Mouse (Mus musculus): ENCODE data around the gene Dab2ip. TPM values are rescaled to one million over a fixed set of nuclear protein-coding genes. Genes with fewer than 3 reads are reported as not detected.

Dab2ip gene
- total RNA-seq, 2 experiments from 2014 or later: 130 TPM

DNA sequence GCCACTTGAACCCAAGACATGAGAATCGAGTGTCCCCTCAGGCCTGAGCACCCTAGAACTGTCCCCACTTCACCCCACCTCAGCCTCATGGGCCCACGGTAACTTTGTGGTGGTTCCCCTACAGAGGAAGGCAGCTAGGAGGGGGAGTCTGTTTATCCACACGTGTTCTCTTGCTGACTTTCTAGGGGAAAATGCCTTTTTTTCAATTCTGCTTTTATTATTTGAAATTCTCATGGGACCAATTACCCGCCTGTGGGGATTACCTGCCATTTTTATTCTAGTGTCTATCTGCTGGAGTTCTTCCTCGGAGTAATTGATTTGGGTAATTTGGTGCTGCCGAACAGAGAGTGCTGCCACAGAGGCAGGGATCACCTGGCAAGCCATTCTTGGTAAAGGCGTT lies 35.8 kb downstream of the Dab2ip start:
- DNase-seq (ENCODE audit: low spot score in 2 of 2): no peak

GRCm38 (mm10) chr2:35595102-35595501 lies 37.0 kb downstream of the Dab2ip start:
- no peak for DNase-seq (ENCODE audit: low spot score in 2 of 2)

- DNase-seq (ENCODE audit: low spot score in 2 of 2): no peak
Observed at GRCm38 (mm10) chr2:35595718-35596117, 37.7 kb downstream of the Dab2ip start.

DNA sequence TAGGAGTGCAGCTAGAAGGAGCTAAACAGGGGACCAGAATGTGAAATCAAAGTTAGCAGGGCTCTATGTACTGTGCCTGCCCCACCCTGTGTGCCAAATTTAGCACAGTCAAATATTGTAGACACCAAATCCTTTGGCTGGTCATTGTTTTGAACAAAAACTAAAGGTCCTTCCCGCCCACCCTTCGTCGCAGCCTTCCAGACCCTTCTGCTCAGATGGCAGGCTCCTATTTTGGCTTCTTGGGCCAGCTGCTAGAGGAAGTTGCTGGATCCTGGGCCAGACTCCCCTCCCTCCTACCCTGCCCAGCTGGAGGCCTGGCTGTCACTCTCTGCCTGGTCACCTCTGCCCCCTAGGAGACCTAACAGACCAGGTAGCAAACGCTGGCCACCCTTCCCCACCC lies 38.7 kb downstream of the Dab2ip start:
- no peak for DNase-seq (ENCODE audit: low spot score in 2 of 2)

DNA sequence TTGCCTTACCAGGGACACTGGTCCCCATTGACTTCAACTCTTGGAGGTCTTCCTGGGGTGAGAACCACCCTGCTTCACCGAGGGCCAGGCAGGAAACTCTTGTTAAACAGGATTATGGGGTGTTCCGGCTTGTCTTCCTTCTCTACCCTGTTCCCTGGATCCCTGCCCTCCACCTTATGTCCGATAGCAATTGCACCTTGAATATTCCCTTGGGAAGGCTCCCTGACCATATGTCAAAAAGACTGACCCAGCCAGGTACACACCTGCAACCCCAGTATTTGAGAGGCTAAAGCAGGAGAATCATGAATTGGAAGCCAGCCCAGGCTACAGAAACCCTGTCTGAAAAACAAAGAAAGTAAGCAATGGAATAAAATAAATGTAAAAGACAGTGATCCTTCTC lies 40.8 kb downstream of the Dab2ip start:
- no peak for DNase-seq (ENCODE audit: low spot score in 2 of 2)

- no peak for DNase-seq (ENCODE audit: low spot score in 2 of 2)
Observed at GRCm38 (mm10) chr2:35601665-35602064, 43.6 kb downstream of the Dab2ip start.

DNA sequence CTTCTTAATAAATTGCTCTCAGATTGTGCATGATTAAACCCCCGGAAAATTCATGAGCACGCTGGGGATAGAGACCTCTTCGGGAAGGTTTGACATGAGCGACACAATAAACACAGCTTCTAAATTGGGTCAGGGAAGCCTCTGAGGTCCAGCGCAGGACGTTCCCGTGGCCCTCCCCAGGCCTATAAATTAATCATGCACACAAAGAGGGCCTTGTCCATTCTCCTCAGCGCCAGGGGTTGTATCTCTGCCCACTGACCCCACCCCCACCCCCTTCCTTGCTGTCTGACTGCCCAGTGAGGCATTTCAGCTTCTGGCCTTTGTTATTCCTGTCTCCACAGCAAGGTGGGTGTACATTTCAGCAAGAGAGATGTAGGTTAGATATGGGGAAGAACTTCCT lies 49.4 kb downstream of the Dab2ip start:
- DNase-seq (ENCODE audit: low spot score in 2 of 2): no peak

DNA sequence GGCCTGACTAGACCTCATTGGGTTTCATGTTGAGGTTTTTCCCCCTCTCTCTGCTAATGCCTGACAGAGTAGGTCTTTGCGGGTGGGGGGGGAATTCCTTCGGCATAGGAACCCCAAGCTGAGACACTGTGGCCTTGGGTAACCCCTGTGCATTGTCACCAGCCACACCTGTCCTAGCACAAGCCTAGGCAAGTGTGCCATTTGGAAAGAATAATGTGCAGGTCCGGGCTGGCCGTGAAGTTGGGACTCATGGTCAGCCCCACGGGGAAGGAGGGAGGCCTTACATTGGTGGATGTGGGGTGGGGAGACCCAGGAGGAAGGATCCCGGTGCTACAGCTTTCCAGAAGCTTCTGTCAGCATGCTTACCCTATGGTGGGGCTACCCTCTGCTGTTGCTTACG lies 50.8 kb downstream of the Dab2ip start:
- no peak for DNase-seq (ENCODE audit: low spot score in 2 of 2)

- DNase-seq (ENCODE audit: low spot score in 2 of 2): no peak
Observed at GRCm38 (mm10) chr2:35609317-35609716, 51.3 kb downstream of the Dab2ip start.

DNA sequence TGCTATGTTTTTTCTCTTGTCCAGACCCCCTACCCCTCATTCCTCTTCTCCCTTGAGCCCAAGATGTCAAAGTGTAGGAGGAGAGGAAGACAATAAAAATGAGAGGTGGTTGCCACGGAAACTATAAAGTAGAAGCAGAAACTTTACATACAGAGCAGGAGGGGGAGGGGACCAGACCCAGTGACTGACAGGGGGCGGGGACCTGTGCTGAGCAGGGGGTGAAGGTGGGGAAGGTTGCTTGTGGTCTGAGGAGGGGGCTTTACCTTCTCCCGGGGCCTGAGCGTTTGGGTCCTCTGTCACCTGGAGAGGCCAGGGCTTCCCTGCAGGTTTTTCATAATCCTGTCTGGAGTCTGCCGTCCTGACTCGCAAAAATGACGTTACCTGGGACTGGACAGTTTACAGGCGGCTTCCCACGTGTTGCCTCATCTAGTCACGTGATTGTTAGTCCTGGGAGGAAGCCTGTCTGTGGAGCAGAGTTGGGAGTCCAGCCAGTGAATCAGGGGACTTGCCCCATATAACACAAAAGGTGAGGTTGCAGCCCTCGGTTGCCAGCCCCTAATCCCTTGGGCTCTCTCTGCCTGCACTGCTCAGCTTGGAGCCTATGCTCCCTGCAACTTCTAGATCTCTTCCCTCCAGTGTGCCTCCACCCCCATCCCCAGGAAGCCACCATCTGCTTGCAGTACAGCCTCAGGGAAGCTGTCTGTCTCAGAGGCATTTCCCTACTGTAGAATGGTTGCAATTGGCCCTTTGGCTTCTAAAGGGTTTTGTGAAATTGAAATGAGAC lies 52.3 kb downstream of the Dab2ip start:
- no peak for DNase-seq (ENCODE audit: low spot score in 2 of 2)

DNA sequence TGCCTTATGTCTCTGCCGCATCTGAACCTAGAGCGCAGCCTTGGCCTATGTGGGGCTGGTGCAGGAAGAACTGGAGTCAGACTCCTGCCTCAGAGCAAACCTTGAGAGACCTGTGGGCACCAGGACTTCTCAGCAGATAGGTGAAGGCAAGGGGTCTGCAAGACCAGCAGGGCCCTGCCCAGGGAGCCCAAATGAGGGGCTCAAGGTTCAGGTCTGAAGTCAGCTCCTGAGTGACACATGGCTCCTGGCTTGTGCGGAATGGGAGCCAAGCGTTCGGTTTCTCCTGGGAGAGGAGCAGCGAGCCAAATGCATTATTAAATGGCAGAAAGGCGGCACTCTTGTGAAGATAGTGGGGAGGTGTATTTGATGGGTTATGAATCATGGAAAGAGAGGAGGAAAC lies 52.9 kb downstream of the Dab2ip start:
- DNase-seq (ENCODE audit: low spot score in 2 of 2): no peak

GRCm38 (mm10) chr2:35611645-35612044 lies 53.6 kb downstream of the Dab2ip start:
- no peak for DNase-seq (ENCODE audit: low spot score in 2 of 2)

- no peak for DNase-seq (ENCODE audit: low spot score in 2 of 2)
Observed at GRCm38 (mm10) chr2:35612297-35612696, 54.2 kb downstream of the Dab2ip start.

GRCm38 (mm10) chr2:35613946-35614353 lies 55.9 kb downstream of the Dab2ip start:
- DNase-seq (ENCODE audit: low spot score in 2 of 2): no peak

DNA sequence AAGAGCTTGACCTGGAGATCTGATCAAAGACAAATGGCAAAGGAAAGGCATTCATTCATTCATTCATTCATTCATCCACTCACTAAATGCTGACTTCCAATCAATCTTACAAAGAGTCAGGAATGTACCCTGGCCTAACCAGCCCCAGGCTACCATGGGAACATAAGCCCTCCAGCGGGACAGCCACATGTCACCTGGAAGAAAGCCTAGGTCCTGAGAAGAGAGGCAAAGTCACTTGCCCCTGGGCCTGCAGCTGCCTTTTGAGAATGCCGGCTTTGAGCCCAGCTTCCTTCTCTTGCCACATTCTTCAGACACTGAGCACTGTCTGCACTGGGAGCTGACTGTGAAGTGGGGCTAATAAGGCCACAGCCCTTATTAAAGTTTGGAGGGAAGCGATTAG lies 56.3 kb downstream of the Dab2ip start:
- DNase-seq (ENCODE audit: low spot score in 2 of 2): no peak

- no peak for DNase-seq (ENCODE audit: low spot score in 2 of 2)
Observed at GRCm38 (mm10) chr2:35615366-35615765, 57.3 kb downstream of the Dab2ip start.

GRCm38 (mm10) chr2:35615977-35616376 lies 57.9 kb downstream of the Dab2ip start:
- DNase-seq (ENCODE audit: low spot score in 2 of 2): no peak

DNA sequence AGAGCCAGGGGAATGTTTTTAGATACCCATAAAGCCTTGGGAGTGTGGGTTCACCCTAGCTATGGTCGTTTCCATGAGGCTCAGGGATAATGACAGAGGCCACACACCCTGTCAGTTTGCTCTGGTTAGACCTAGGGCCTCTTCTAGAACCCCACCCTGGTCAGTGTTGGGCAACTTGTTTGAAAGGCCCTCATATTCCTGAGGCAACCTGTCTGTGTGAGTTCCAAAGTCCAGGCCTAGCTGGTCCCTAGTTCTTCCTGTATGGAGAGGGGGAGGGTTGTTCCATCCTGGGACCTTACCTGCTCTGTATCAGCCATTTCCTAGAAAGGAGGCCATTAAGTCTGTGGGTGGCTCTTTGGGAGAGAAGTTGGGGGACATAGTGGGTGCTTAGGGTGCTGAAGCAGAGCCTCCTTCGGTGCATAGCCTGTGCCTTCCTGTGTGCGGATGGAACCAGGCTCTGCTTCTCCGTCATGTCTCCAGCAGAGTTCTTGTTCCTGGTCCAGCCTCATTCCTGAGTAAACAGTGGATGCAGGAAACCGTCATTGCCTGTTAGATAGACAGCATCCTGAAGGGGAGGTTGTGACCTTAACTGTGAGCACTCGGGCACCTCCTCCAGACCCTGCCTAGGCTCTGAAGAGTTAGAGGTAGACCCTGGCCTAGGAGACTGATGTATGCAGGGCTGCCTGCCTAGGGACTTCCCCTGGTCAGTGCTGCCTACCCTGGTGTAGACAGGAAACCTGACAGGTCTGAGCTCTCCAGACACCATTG lies 59.0 kb downstream of the Dab2ip start:
- DNase-seq (ENCODE audit: low spot score in 2 of 2): no peak

GRCm38 (mm10) chr2:35618981-35619380 lies 60.9 kb downstream of the Dab2ip start:
- no peak for DNase-seq (ENCODE audit: low spot score in 2 of 2)

DNA sequence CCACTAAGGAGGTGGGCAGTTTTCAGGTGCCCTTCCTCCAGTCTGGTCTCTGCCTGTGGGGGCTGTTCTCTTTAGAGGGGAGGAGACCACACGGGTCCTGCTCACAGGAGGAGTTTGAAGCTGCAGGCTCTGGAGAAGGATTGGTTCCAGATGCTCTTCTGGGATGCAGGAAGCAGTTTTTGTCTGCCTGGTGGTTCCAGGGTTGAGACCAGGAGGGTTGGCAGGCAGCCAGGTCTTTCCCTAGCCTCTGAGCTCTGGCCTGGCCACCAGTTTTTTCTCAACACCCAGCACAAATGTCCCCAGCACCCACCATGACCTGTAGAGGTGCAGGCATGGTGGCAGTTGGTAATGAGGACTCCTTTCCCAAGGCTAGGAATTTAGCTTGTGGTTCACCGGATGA lies 61.5 kb downstream of the Dab2ip start:
- no peak for DNase-seq (ENCODE audit: low spot score in 2 of 2)

GRCm38 (mm10) chr2:35620364-35621224 lies 62.5 kb downstream of the Dab2ip start:
- DNase-seq (ENCODE audit: low spot score in 2 of 2): no peak

- no peak for DNase-seq (ENCODE audit: low spot score in 2 of 2)
Observed at GRCm38 (mm10) chr2:35621225-35621519, 63.1 kb downstream of the Dab2ip start.

Measured in layer of hippocampus, postnatal 10 days (tissue).